Mouse (Mus musculus) neural tube, embryonic 12.5 days (tissue): Measurements from ENCODE around the gene Macrod2. TPM values are rescaled to one million over a fixed set of nuclear protein-coding genes. Genes with fewer than 3 reads are reported as not detected.

ENCODE experiments used
- ATAC-seq: fragments of 200-750 bp; cut with Nextera tagmentation; 2 replicates; pipeline ENCODE4 v1.8.0; 2017; ENCODE audit warnings: low read depth, mild to moderate bottlenecking, moderate TSS enrichment, moderate library complexity; ENCODE audit not compliant: low FRiP score
- H3K27ac ChIP-seq: fragments of 300-500 bp; sonication (generic); 2 replicates; pipeline ENCODE4 v1.5.1; 2016
- H3K27me3 ChIP-seq: fragments of 300-500 bp; sonication (generic); replicated peaks from 2 replicates; pipeline ENCODE4 v1.6.1; 2016; ENCODE audit warnings: mild to moderate bottlenecking
- H3K36me3 ChIP-seq: fragments of 300-500 bp; sonication (generic); 2 replicates; pipeline ENCODE4 v1.6.1; 2016; ENCODE audit warnings: mild to moderate bottlenecking
- H3K4me1 ChIP-seq: fragments of 300-500 bp; sonication (generic); 2 replicates; pipeline ENCODE4 v1.6.1; 2016
- H3K4me2 ChIP-seq: fragments of 300-500 bp; sonication (generic); replicated peaks from 2 replicates; pipeline ENCODE4 v1.6.1; 2016; ENCODE audit warnings: mild to moderate bottlenecking
- H3K4me3 ChIP-seq: fragments of 300-500 bp; sonication (generic); 2 replicates; pipeline ENCODE4 v1.5.1; 2016
- H3K9ac ChIP-seq: fragments of 300-500 bp; sonication (generic); 2 replicates; pipeline ENCODE4 v1.6.1; 2016; ENCODE audit warnings: mild to moderate bottlenecking
- H3K9me3 ChIP-seq: fragments of 300-500 bp; sonication (generic); 2 replicates; pipeline ENCODE4 v1.6.1; 2016; ENCODE audit warnings: mild to moderate bottlenecking
- WGBS: fragments of 180-500 bp; shearing (Covaris S2); methylation state at CpG from one replicate; pipeline ENCODE4 v1.1.7; 2016; 5-methylcytosine and 5-hydroxymethylcytosine counted together
- polyA plus RNA-seq: library from polyadenylated mRNA; unstranded; fragments of >200 nt; fragmentation: Nextera tagmentation; extraction: Ambion mirVana; gene quantifications from 2 replicates; pipeline ENCODE4 v1.2.1, GENCODE M21; 2016

The Macrod2 gene
- polyA plus RNA-seq, 1 experiment from 2014 or later = 53.8 TPM

- no peak overlapping the region for H3K9ac ChIP-seq
- WGBS = 69% methylated on average over 6 of the region's 6 CpGs
These were observed 1518.8 kb downstream of the Macrod2 start for GRCm38 (mm10) chr2:141913894-141914293.

GRCm38 (mm10) chr2:141920377-141920992 is 1525.4 kb downstream of the Macrod2 start:
- ATAC-seq = no peak
- Histone ChIP-seq H3K4me3 (no peak overlapping the region), H3K9me3 (no peaks in the 10 kb centered on the region), H3K4me2 (no peak overlapping the region), H3K4me1 (no peaks in the 10 kb centered on the region), H3K9ac (no peak overlapping the region), H3K27me3 (no peaks in the 10 kb centered on the region), H3K36me3 (no peaks in the 10 kb centered on the region), H3K27ac (no peak overlapping the region)
- WGBS = 92% methylated on average over 2 of the region's 2 CpGs

More at GRCm38 (mm10) chr2:141913894-141914293, 1518.8 kb downstream of the Macrod2 start:
- no peaks in the 10 kb centered on the region for H3K4me1 ChIP-seq
- no peak overlapping the region for H3K4me3 ChIP-seq
- no peaks in the 10 kb centered on the region for H3K27me3 ChIP-seq
- no peak for ATAC-seq
- no peaks in the 10 kb centered on the region for H3K36me3 ChIP-seq
- H3K4me2 ChIP-seq = no peak overlapping the region
- H3K9me3 ChIP-seq = no peaks in the 10 kb centered on the region
- no peak overlapping the region for H3K27ac ChIP-seq

- Histone ChIP-seq H3K4me2 (no peak overlapping the region), H3K4me3 (no peak overlapping the region), H3K9me3 (no peaks in the 10 kb centered on the region), H3K27me3 (no peaks in the 10 kb centered on the region), H3K36me3 (no peaks in the 10 kb centered on the region), H3K27ac (no peak overlapping the region), H3K9ac (no peak overlapping the region), H3K4me1 (no peaks in the 10 kb centered on the region)
- ATAC-seq = no peak
- WGBS = 87% methylated on average over 2 of the region's 2 CpGs
These were observed 1540.0 kb downstream of the Macrod2 start for GRCm38 (mm10) chr2:141935130-141935529.

- H3K36me3 ChIP-seq = no peaks in the 10 kb centered on the region
- H3K27ac ChIP-seq = no peak overlapping the region
- H3K27me3 ChIP-seq = no peaks in the 10 kb centered on the region
- H3K9me3 ChIP-seq = no peaks in the 10 kb centered on the region
- no peaks in the 10 kb centered on the region for H3K4me1 ChIP-seq
- 40% methylated on average over 1 of the region's 1 CpGs for WGBS
- no peak overlapping the region for H3K9ac ChIP-seq
- H3K4me2 ChIP-seq = no peak overlapping the region
- H3K4me3 ChIP-seq = no peak overlapping the region
- no peak for ATAC-seq
These were observed 1559.7 kb downstream of the Macrod2 start for GRCm38 (mm10) chr2:141954795-141955194.

GRCm38 (mm10) chr2:141955197-141955596 is 1560.1 kb downstream of the Macrod2 start:
- Histone ChIP-seq H3K27ac (no peak overlapping the region), H3K4me3 (no peak overlapping the region), H3K27me3 (no peaks in the 10 kb centered on the region), H3K36me3 (no peaks in the 10 kb centered on the region), H3K4me1 (no peaks in the 10 kb centered on the region), H3K9ac (no peak overlapping the region), H3K4me2 (no peak overlapping the region), H3K9me3 (no peaks in the 10 kb centered on the region)
- 7% methylated on average over 3 of the region's 3 CpGs for whole genome bisulfite sequencing
- peak; percentile 80 for ATAC-seq

GRCm38 (mm10) chr2:141962868-141963267 is 1567.8 kb downstream of the Macrod2 start:
- no peak overlapping the region for H3K9ac ChIP-seq
- no peaks in the 10 kb centered on the region for H3K9me3 ChIP-seq
- 76% methylated on average over 1 of the region's 1 CpGs for WGBS
- H3K4me2 ChIP-seq = no peak overlapping the region
- no peak overlapping the region for H3K27ac ChIP-seq
- no peaks in the 10 kb centered on the region for H3K36me3 ChIP-seq
- ATAC-seq = no peak
- H3K4me3 ChIP-seq = no peak overlapping the region
- no peaks in the 10 kb centered on the region for H3K4me1 ChIP-seq
- H3K27me3 ChIP-seq = no peaks in the 10 kb centered on the region

- ATAC-seq = no peak
These were observed 1588.7 kb downstream of the Macrod2 start for GRCm38 (mm10) chr2:141983664-141984395.

GRCm38 (mm10) chr2:141998901-141999300 is 1603.8 kb downstream of the Macrod2 start:
- Histone ChIP-seq H3K4me3 (no peak overlapping the region), H3K4me2 (no peak overlapping the region), H3K36me3 (no peaks in the 10 kb centered on the region), H3K27me3 (no peaks in the 10 kb centered on the region), H3K4me1 (no peaks in the 10 kb centered on the region), H3K9ac (no peak overlapping the region), H3K9me3 (no peaks in the 10 kb centered on the region), H3K27ac (no peak overlapping the region)
- WGBS = 77% methylated on average over 6 of the region's 6 CpGs
- no peak for ATAC-seq

More at GRCm38 (mm10) chr2:141983664-141984395, 1588.7 kb downstream of the Macrod2 start:
- WGBS = 92% methylated on average over 7 of the region's 7 CpGs
- Histone ChIP-seq H3K9me3 (no peaks in the 10 kb centered on the region), H3K4me2 (no peak overlapping the region), H3K9ac (no peak overlapping the region), H3K27me3 (no peaks in the 10 kb centered on the region), H3K27ac (no peak overlapping the region), H3K4me3 (no peak overlapping the region), H3K4me1 (no peaks in the 10 kb centered on the region), H3K36me3 (no peaks in the 10 kb centered on the region)

- WGBS = 71% methylated on average over 4 of the region's 4 CpGs
- H3K4me3 ChIP-seq = no peak overlapping the region
- H3K27me3 ChIP-seq = no peaks in the 10 kb centered on the region
- H3K36me3 ChIP-seq = no peaks in the 10 kb centered on the region
- no peaks in the 10 kb centered on the region for H3K4me1 ChIP-seq
- no peak overlapping the region for H3K27ac ChIP-seq
- no peak for ATAC-seq
- H3K9me3 ChIP-seq = no peaks in the 10 kb centered on the region
- no peak overlapping the region for H3K4me2 ChIP-seq
- no peak overlapping the region for H3K9ac ChIP-seq
These were observed 1629.5 kb downstream of the Macrod2 start for GRCm38 (mm10) chr2:142024534-142025155.

GRCm38 (mm10) chr2:142026721-142027120 is 1631.6 kb downstream of the Macrod2 start:
- Histone ChIP-seq H3K27ac (no peak overlapping the region), H3K9me3 (no peaks in the 10 kb centered on the region), H3K4me1 (peaks cover 5% of the 10 kb centered on the region; the same call in 1 of the 2 replicates), H3K36me3 (no peaks in the 10 kb centered on the region), H3K9ac (no peak overlapping the region), H3K4me3 (no peak overlapping the region), H3K4me2 (no peak overlapping the region), H3K27me3 (no peaks in the 10 kb centered on the region)
- ATAC-seq = no peak

- peak; percentile 65 for ATAC-seq
- Histone ChIP-seq H3K9me3 (no peaks in the 10 kb centered on the region), H3K36me3 (no peaks in the 10 kb centered on the region), H3K27ac (no peak overlapping the region), H3K27me3 (no peaks in the 10 kb centered on the region), H3K4me2 (0 out of 2 replicates have a peak overlapping the region, but pooled peaks have one; percentile 6), H3K4me3 (no peak overlapping the region), H3K9ac (no peak overlapping the region), H3K4me1 (peaks cover 5% of the 10 kb centered on the region; the same call in 1 of the 2 replicates)
- 22% methylated on average over 10 of the region's 10 CpGs for WGBS
These were observed 1635.9 kb downstream of the Macrod2 start for GRCm38 (mm10) chr2:142030756-142031646.

- Histone ChIP-seq H3K4me3 (no peak overlapping the region), H3K36me3 (no peaks in the 10 kb centered on the region), H3K9ac (no peak overlapping the region), H3K9me3 (no peaks in the 10 kb centered on the region), H3K4me2 (no peak overlapping the region), H3K27me3 (no peaks in the 10 kb centered on the region), H3K4me1 (peaks cover 9% of the 10 kb centered on the region), H3K27ac (no peak overlapping the region)
- no peak for ATAC-seq
- WGBS = 91% methylated on average over 6 of the region's 6 CpGs
These were observed 1660.5 kb downstream of the Macrod2 start for GRCm38 (mm10) chr2:142055576-142055975.
